Mouse (Mus musculus) right cerebral cortex, postnatal 10 days (tissue): Measurements from ENCODE around the gene Btbd6.

ENCODE experiments used
- DNase-seq, 2 experiments: peaks; one replicate each; pipeline ENCODE4 v3.0.0; 2021; ENCODE audit warnings: low spot score in 2 of 2

Btbd6 gene

DNA sequence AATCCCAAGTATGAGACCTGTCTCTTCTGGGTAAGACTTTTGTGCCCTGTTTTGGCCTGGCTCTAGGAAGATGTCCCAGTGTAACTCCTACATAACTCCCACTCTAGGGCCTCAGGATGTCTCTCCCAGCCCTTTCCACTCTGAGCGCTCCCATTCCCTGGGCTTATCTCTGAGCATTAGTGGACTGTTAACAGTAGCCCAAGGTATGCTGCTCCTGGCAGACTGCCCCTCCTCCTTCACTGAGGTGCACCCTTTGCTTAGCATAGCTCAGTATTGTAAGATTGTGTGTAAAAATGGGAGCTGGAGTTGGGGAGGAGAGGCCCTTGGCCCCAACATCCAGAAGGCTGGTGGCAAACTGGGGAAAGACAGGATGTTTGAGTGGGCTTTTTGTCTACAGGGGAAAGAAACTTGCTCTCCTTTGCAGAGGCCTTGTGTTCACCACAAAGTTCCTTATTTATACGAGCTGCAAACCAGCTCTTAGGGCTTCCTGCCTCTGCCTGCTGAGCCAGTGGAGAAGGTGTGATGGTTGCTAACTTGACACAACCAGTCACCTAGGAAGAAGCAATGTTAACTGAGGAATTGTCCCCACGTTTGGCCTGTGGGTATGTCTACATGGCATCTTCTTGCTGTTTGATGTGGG, 23.2 kb upstream of the Btbd6 start:
- no peak for DNase-seq

DNA sequence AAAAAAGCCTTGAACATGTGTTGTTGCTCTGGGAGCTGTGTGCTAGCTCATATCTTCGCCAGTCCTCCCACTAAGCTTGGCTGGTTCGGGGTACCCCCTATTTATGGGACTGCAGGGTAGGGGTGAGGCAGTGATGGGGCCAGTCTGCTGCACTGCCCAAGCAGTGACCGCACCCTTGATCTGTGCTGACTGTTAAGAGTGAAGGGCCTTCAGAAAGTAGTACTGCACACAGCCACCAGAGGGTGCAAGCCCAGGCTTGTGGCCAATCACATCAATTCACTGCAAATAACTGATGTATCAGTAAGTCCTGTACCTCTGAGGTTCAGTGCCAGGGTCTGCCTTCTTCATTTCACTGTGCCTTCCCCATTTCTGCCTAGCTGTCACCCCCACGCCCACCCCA, 20.5 kb upstream of the Btbd6 start:
- peak; percentile 73 to 82 for DNase-seq

DNA sequence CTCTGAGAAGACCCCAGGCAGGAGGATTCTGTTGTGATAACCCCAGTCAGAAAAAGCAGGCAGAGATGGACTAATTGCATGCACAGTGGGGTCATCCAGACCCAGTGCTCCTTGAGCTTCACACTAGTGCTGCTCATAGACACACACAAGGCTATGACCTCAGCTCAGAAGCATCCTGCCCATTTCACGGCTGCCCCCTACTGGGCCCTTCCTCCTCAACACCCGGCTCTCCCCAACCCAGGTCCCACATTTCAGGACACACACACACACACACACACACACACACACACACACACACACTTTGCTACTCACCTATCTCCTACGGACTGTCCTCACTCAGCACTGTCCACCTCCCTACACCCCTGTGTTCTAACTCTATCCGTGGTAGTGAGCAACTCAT, 18.0 kb upstream of the Btbd6 start:
- peak in 1 of 2 experiments; percentile 51 for DNase-seq

DNA sequence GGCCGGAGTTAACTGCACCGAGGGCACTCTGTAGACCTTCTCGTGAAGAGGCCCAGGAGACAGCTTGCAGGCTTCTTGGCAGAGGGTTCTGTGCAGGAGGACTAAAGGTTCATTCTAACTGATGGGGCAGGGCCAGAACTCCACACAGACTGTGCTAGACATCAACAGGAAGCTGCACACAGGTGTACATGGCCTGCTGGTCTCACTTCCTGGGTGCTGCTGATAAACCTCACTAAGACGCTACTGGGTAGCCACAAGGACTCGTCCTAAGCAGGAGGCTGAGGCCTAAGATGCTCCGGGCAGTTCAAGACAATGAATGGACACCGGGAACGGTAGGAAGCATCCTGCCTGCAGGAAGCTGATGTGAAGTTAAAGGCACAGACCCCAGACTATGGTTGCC, 16.9 kb upstream of the Btbd6 start:
- DNase-seq: no peak

DNA sequence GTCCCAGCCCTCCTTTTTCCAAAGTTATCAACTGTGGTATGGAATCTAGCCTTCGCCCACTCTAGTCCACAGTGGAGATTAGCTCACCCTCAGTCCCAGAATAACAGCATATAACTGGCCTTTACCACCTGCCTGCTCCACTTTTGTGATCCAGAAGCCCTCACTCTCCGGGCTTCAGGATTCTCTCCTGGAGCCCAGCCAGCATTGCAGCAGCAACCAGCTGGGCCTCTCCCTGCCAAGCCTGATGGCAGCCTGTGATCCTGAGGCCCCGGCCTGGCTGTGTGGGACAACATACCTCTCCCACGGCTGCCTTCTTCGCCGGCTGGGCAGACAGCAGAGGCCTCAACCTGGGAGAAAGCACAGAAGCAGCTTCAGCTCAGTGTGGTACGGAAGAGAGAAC, 14.9 kb upstream of the Btbd6 start:
- DNase-seq: peak in 1 of 2 experiments; percentile 62

DNA sequence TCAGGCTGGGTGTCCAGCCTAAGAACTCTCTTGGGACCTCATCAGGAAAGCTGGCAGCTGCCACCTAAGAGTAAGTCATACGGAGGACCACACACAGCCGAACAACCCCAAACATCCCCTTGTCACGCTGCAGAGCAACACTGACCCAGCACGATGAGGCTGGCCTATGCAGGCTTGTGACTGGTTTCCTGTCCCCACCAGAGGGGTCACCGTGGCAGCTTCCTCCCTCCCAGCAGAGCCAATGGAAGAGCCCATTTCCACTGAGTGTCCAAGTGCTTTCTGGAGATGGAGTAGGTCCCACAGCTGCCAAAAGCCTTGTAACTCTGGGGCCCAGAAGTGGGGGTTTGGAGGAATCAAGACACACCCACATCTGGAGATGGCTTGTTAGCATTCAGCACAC, 14.4 kb upstream of the Btbd6 start:
- no peak for DNase-seq

- DNase-seq: no peak
These were observed 10.5 kb upstream of the Btbd6 start for GRCm38 (mm10) chr12:112965783-112966182.

GRCm38 (mm10) chr12:112968943-112969342, 7.3 kb upstream of the Btbd6 start:
- DNase-seq: no peak

DNA sequence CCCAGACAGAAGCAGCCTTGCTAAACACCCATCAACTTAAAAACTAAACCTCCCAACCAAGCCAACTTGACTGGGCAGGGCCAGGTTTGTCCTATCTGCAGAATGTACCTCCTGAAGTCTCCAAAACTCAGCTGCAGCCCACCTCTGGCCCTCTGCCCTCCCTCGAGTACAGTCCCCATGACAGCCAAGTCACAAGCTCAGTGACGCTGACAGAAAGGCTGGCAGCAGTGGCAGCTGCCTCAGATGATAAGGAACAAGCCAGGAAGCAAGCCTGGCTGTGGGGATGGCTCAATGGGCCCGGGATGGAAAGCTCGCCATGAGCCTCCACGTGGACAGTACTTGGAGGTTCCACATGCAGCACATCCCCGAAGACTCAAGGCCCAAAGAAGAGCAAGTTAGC, 6.7 kb upstream of the Btbd6 start:
- no peak for DNase-seq

GRCm38 (mm10) chr12:112974736-112975135, 1.5 kb upstream of the Btbd6 start:
- no peak for DNase-seq

DNA sequence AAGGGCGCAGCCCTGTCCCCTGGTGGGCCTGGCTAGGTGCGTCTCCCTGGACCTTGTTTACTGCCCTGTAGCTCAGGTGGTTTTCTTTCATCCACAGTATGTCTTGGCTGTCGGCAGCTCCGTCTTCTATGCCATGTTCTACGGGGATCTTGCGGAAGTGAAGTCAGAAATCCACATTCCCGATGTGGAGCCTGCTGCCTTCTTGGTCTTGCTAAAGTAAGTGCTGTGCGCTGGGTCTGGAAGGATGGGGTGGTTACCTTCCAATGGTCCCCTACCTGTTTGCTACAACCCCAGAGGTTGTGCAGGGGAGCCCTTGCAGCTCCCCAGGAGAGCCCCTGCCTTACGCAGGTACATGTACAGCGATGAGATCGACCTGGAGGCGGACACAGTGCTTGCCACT, 874 bp downstream of the Btbd6 start:
- DNase-seq: no peak

- DNase-seq: no peak
These were observed 5.7 kb downstream of the Btbd6 start for GRCm38 (mm10) chr12:112982031-112982430.

DNA sequence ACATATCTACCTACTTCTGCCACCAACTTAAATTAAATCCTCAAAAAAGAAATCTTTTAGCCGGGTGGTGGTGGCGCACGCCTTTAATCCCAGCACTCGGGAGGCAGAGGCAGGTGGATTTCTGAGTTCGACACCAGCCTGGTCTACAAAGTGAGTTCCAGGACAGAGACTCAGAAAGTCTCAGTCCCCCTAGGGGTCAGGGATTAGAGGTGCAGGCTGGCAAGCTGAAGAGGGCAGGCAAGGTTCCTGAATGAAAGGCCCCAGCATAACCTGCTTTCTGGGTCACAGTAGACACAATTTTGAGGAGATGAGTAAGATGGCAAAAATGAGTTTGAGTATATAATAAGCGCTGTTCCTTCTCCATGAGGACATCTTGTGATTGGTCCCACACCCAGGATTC, 9.1 kb downstream of the Btbd6 start:
- no peak for DNase-seq

- peak in 1 of 2 experiments; percentile 35 for DNase-seq
These were observed 11.6 kb downstream of the Btbd6 start for GRCm38 (mm10) chr12:112987877-112988276.

DNA sequence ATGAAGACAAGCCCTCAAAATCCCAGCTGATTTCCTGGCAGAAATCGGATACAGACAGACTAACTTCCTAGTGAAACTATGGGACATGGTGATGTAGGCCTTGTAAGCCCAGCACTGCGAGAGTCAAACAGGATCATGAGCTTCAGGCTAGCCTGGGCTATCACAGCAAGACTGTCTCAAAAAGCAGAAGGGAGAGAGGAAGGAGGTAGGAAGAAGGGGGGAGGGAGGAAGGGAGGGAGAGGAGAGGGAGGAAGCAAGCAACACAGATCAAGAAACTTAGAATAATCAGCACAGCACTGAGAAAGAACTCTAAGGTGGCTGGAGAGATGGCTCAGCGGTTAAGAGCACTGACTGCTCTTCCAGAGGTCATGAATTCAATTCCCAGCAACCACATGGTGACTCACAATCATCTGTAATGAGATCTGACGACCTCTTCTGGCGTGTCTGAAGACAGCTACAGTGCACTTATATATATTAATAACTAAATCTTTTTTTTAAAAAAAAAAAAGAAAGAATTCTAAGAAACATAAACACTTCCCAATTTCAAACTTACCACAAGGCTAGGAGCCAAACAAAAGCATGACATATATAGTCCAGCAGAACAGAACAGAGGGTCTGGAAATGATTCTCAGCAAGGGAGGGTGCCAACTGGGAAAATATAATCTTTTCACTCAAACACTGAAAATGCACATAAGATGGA, 14.6 kb downstream of the Btbd6 start:
- no peak for DNase-seq

- DNase-seq: no peak
These were observed 15.2 kb downstream of the Btbd6 start for GRCm38 (mm10) chr12:112991444-112991843.

GRCm38 (mm10) chr12:112994153-112994552, 17.9 kb downstream of the Btbd6 start:
- DNase-seq: no peak

- DNase-seq: peak in 1 of 2 experiments; percentile 62
These were observed 23.4 kb downstream of the Btbd6 start for GRCm38 (mm10) chr12:112999569-113000293.

DNA sequence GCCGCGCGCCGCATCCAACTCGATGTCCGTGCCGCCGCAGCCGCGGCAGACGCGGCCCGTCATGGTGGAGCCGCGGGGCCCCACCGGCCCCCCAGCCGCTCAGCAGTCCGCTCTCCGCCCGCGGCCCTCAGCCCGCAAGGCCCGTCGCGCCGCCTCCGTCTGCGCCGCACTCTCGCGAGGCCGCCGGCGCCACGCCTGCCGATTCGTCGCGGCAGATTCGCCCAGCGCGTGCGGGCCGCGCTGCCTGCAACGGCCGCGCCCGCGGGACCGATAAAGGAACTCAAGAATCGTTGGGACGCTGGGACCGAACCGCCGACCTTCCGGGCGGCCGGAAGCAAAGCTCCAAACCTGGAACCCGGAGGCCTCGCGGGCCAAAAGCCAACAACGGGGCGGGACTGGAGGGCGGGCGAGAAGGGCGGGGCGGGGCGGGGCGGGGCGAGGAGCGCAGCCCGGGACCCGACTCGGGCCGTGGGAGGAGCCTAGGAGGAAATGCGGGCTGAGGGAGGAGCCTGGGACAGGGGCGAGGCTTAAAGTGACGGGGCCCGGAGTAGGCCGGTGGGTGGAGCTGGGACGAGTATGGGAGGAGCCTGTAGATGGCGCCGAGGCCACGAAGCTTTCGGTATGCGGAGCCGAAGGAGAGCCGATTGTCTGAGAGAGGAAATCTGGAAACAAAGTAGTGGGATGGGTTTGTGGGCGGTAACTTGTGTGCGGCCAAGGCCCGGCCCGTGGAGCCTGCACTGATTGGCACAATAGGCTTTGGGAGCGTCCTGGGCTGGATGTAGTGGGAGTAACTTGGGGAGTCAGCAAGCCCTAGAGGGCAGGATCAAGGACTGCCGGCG, 24.2 kb downstream of the Btbd6 start, which contains the start of gene Brf1:
Gene Brf1, minus strand, starts transcription at position 411 of the 839 bp plus-strand sequence.
- peak; percentile 96 to 97 for DNase-seq

DNA sequence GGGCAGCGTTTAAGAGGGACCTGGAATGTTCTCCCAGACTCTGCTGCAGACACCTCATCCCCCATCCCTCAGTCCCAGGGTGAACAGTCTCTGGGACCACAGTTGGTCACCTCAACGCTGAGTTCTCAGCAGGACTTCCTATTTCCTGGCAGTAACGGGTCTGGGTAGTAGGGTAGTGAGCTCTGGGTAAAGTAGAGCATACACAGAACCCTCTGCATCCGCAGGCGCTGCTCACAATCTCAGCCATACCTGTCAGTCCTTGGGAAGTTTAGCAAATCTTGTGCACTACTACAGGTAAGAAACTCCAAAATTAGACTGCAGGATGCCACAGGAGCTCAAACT, 24.8 kb downstream of the Btbd6 start:
- no peak for DNase-seq

DNA sequence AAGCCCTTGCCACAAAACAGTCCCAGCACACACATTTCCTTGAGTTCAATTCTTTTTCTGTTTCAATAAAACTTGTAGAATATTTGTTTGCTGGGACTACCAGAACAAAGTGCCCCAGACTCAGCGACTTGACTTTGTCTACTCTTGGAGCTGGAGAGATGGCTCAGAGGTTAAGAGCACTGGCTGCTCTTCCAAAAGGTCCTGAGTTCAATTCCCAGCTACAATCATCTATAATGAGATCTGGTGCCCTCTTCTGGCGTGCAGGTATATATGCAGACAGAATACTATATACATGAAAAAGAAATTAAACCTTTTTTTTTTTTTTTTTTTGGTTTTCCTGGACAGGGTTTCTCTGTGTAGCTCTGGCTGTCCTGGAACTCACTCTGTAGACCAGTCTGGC, 26.4 kb downstream of the Btbd6 start:
- DNase-seq: no peak

- DNase-seq: no peak
These were observed 27.7 kb downstream of the Btbd6 start for GRCm38 (mm10) chr12:113004011-113004410.
